Mouse (Mus musculus): ENCODE data around the gene Trim47. TPM values are rescaled to one million over a fixed set of nuclear protein-coding genes. Genes with fewer than 3 reads are reported as not detected.
"Not testable (repeated sequence)": the region's sequence is repeated elsewhere in the genome, so short reads cannot be mapped to it uniquely, and the experiment has no call there.

Gene Trim47
- polyA plus RNA-seq, 2 experiments from 2014 or later: not detected

- ATAC-seq: no peak
Observed at GRCm38 (mm10) chr11:116134171-116134570, 7.2 kb upstream of the Trim47 start.

- no peak for ATAC-seq
Observed at GRCm38 (mm10) chr11:116133497-116133896, 6.5 kb upstream of the Trim47 start.

- no peak for ATAC-seq
Observed at GRCm38 (mm10) chr11:116132366-116133333, 5.6 kb upstream of the Trim47 start.

- no peak for ATAC-seq
Observed at GRCm38 (mm10) chr11:116131349-116132170, 4.5 kb upstream of the Trim47 start.

GRCm38 (mm10) chr11:116130488-116131205 is 3.6 kb upstream of the Trim47 start, which contains the start of gene Trim65:
Trim65 (minus strand) TSS chr11:116131128.
- ATAC-seq: peak; percentile 94

DNA sequence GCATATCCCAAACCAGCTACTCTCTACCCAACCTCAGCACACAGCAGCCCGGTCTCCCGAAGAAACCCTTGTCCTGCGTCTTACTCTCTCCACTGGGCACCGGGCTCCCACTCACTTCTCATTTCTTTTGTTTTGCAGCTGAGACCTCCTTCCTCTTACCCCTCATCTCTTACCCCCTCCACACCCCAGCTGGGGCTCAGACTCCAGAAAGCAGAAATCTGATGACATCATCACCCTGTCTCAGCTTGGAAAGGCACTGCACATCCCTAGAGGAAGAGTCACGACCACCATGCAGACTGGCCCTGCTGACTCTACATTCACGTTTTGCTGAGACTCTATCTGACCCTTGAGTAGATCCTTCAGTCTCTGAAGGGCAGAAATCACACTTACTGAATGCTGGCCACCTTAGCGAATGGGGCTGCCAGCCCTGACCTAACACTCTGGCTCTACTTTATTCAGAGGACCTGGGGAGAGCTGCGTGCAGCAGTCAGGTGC is 3.0 kb upstream of the Trim47 start:
- ATAC-seq: peak; percentile 25

DNA sequence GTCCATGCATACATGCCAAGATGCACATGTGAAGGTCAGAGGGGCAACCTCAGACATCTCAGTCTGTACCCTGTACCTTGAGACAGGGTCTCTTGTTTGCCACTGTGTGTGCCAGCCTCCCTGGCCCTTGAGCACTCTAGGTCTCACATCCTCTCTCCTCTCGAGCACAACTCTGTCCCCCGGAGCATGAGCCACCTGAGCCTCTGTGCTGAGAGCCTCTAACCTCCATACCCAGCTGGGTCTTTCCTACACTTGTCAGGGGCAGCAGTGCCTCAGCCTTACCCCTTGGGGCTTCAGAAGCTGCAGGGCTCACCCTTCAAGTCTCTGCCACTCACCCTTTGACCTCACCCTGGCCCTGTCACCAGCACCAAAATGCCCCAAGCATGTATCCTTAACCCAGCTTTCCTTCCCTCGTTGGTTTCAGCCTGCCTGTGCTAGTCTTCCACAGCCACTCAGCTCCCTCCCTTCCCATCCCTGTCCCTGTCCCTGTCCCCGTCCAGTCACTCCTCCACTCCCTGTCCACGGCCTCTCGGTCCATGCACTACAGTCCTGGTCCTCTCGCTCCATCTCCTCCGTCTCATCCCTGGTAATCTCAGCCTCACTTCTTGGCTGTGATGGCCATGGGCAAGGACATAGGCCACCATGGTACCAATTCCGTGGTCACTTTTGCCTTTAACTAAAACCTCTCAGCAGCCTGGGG is 2.2 kb upstream of the Trim47 start:
- no peak for ATAC-seq

GRCm38 (mm10) chr11:116127986-116128385 is 976 bp upstream of the Trim47 start:
- no peak for ATAC-seq

DNA sequence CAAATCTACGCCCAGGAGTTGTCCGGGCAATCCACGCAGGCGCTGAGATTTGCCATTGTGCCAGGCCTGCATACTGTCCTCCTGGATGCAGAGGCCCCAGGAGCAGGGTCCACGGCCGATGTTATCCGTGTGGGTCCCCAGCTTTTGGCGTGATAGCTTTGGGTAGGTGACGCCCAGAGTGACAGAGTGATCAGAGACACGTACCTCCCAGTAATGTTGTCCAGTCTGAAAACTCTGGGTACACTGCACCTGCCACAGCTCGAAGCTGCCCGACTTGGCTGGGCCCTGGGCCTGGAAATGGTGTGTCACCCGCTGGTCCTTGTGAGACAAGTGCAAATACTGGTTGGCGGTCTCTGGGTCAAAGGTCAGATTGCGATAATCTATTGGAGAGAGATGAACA is 749 bp downstream of the Trim47 start:
- ATAC-seq: no peak

GRCm38 (mm10) chr11:116121731-116122245 is 5.2 kb downstream of the Trim47 start:
- not testable (repeated sequence) for ATAC-seq

DNA sequence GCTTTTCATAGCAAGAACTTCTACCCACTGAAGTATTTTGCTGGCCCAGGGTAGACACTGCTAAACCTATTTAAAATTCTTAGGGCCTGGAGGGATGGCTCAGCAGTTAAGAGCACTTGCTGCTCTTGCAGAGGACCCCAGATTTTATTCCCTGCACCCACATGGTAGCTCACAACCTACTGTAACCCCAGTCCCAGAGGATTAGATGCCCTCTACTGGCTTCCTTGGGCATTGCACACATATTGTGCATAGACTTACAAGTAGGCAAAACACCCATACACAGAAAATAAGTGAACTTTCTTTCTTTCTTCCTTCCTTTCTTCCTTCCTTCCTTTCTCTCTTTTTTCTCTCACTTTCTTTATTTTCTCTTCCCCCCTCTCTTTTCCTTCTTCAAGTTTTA is 9.2 kb downstream of the Trim47 start:
- ATAC-seq: no peak

GRCm38 (mm10) chr11:116117241-116117640 is 9.8 kb downstream of the Trim47 start:
- ATAC-seq: no peak

DNA sequence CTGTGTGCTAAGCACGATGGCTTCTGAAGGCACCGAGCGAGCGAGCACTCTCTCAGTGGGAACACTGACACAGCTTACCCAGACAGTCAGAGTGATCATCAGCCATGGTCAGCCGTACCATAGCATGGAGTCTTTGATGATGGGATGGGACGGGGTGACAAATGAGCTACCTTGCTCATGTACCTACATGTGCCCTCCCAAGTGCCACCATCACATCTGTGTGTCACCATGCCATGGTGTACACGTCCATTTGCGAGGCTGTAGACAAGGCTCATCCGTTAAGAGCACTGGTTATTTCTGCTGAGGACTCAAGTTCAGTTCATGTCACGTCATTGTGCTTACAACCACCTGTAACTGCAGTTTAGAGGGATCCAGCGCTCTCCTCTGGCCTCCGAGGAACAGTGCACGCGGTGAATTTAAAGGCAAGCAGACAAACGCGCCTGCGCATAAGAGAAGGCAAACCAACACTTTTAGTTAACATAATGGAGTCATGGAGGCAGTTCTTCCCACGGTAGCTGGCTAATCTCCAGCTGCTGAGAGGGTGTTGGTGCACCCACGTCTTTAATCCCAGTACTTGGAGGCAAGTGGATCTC is 15.3 kb downstream of the Trim47 start:
- no peak for ATAC-seq

GRCm38 (mm10) chr11:116111067-116111466 is 15.9 kb downstream of the Trim47 start:
- ATAC-seq: no peak

DNA sequence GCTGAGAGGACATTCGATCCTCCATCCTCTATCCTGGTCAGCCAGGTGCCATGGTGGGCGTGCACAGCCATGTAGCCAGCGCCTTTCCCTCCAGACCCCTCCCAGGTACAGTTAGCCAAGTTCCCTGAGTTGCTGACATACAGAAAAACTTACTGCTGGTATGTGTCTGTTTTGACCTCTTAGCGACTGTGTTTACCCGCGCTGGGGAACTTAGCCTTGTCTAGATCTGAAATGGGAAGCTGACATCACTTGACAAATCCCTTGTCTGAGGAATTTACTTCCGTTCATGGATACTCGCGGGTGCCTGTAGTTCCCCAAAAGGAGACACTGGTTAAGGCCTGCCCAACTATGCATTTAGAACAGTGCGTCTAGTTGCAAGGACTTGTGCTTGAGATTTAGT is 16.5 kb downstream of the Trim47 start:
- no peak for ATAC-seq

DNA sequence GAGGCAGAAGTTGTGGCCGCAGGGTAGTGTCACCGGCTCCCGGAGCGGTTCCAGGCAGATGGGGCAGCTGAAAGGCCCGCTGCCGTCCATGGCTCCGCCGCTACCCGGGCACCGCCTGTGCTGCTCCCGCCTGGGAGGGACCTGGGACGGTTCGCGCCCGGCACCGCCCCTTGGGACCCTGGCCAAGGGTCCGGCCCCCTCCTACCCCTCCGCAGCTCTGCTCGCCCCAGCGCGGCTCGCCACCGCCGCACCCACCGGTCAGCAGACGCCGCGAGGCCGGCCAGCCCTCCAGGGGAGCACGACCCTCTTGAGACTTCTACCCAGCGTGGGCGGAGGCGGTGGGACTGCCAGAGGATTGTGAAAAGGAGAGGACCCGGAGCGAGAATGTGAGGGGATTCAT is 16.9 kb downstream of the Trim47 start:
- ATAC-seq: no peak

DNA sequence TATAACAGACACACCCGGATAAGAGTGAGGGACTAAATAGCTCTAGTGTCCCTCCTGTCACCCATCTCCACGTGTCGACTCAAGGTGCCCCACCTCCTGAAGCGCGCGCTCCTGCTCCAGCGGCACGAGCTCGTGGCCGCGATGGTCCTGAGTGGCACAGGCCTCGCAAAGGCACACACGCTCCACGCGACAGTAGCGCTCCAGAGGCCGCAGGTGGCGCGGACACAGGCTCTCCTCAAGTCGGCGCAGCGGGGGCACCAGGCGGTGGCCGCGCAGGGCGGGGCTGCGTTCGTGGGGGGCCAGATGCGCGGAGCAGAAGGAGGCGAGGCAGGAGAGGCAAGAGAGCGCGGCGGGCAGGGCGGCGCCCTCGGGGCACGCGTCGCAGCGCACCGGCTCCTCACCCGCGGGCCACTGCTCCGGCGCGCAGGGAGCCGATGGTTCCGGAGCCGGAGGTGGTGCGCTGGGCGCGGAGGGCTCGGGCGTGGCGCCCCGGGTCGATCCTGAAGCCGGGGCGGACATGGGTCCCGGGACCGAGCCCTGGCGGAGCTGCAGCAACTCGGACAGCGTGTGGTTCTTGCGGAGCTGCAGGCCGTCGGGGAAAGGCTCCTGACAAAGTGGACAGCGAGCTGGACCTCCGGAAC is 17.4 kb downstream of the Trim47 start:
- no peak for ATAC-seq

- no peak for ATAC-seq
Observed at GRCm38 (mm10) chr11:116108464-116109137, 18.4 kb downstream of the Trim47 start.

DNA sequence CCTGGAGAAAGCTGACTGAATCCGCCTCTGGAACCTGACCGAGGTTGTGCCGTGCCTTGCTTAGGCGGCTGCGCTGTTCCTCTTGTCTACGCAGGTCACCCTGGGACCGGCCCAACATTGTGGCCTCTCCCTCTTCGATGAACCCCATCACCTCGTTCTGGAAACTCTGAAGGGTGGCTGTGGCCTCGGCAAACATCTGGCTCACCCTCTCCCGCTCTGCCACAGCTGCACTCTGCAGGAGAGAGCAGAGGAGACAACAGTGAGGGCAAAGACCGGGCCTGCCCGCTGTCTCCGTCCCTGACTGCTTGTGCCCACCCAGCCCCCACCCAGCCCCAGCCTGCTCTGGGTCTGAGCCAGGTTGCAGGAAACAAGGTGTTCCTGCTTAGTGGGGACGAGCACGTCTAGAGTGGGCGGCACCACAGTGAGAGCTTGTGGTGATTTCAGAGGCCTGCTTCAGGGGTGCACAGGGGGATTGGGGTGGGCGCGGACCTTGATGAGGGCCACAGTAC is 19.2 kb downstream of the Trim47 start:
- no peak for ATAC-seq

All from activated CD4-positive, CD25-positive, alpha-beta regulatory T cell, adult 4 months (primary cell).